Mouse (Mus musculus) adrenal gland, adult 8-10 months (tissue): ENCODE measurements around the gene Axin2. TPM values are rescaled to one million over a fixed set of nuclear protein-coding genes. Genes with fewer than 3 reads are reported as not detected.
A peak's percentile ranks its signal among the peaks of the same experiment; 100 is the strongest.

Source experiments
- DNase-seq: peaks from one replicate; pipeline ENCODE4 v3.0.0; 2022
- total RNA-seq, 4 experiments: library from RNA; stranded (reverse); gene quantifications; 2 replicates each; pipeline ENCODE4 v1.2.4; 2022

Gene Axin2
- total RNA-seq, 4 experiments from 2014 or later = 42.3 to 93.1 (median 66.6) TPM

- DNase-seq = no peak
Observed at GRCm38 (mm10) chr11:108906590-108907254, 13.4 kb upstream of the Axin2 start.

- no peak for DNase-seq
Observed at GRCm38 (mm10) chr11:108909396-108910195, 10.6 kb upstream of the Axin2 start.

GRCm38 (mm10) chr11:108910328-108910886 is 9.7 kb upstream of the Axin2 start:
- no peak for DNase-seq

GRCm38 (mm10) chr11:108910903-108911302 is 9.2 kb upstream of the Axin2 start:
- no peak for DNase-seq

- DNase-seq = no peak
Observed at GRCm38 (mm10) chr11:108912174-108912573, 8.0 kb upstream of the Axin2 start.

- DNase-seq = no peak
Observed at GRCm38 (mm10) chr11:108917422-108918324, 2.5 kb upstream of the Axin2 start.

- DNase-seq = peak; percentile 84
Observed at GRCm38 (mm10) chr11:108920636-108921505, 722 bp downstream of the Axin2 start.

- no peak for DNase-seq
Observed at GRCm38 (mm10) chr11:108921506-108922455, 1.6 kb downstream of the Axin2 start.

GRCm38 (mm10) chr11:108922511-108923187 is 2.5 kb downstream of the Axin2 start:
- no peak for DNase-seq

GRCm38 (mm10) chr11:108923188-108923575 is 3.0 kb downstream of the Axin2 start:
- DNase-seq = no peak

GRCm38 (mm10) chr11:108923781-108924180 is 3.6 kb downstream of the Axin2 start:
- no peak for DNase-seq

GRCm38 (mm10) chr11:108924346-108924745 is 4.2 kb downstream of the Axin2 start:
- DNase-seq = no peak

GRCm38 (mm10) chr11:108925202-108925601 is 5.1 kb downstream of the Axin2 start:
- DNase-seq = peak; percentile 83

- no peak for DNase-seq
Observed at GRCm38 (mm10) chr11:108925826-108926225, 5.7 kb downstream of the Axin2 start.

- no peak for DNase-seq
Observed at GRCm38 (mm10) chr11:108926345-108927092, 6.4 kb downstream of the Axin2 start.

GRCm38 (mm10) chr11:108927093-108927444 is 6.9 kb downstream of the Axin2 start:
- no peak for DNase-seq

GRCm38 (mm10) chr11:108928096-108928495 is 7.9 kb downstream of the Axin2 start:
- DNase-seq = no peak

- DNase-seq = no peak
Observed at GRCm38 (mm10) chr11:108928752-108929151, 8.6 kb downstream of the Axin2 start.

GRCm38 (mm10) chr11:108929176-108929575 is 9.0 kb downstream of the Axin2 start:
- DNase-seq = no peak
